Mouse (Mus musculus) adipocyte (in vitro differentiated cells): ENCODE data around the gene H2-Ke6.
A peak's percentile ranks its signal among the peaks of the same experiment; 100 is the strongest.

ENCODE experiments used
- DNase-seq: peaks from one replicate; pipeline ENCODE4 v3.0.0-alpha.2; 2016; ENCODE audit warnings: low spot score

Gene H2-Ke6

DNA sequence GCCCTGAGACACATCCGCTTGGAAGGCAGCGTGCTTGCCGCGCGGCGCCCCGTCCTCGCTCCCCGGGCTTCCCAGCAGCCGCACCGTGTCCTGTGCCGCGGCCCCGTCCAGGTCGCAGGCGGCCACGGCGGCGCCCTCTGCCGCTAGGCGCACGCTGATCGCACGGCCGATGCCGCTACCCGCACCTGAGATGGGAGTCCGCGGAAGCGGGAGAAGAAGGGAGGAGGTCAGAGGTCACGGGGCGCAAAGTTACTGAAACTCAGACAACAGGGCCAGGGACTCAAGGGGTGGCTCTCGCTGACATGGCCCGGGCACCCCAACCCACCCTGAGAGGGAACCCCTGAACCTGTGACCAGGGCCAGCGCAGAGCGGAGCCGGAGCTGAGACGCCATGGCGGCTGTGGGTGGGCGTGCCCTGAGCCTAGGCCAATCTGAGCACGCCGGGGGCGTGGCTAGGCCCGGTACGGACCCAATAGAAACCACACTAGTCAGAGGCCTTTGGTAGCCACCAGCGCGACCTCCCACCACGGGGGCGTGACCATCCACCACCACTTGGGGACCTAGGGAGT is at the start of gene H2-Ke6:
Gene H2-Ke6, minus strand, starts transcription at position 405 of the 568 bp plus-strand sequence.
- DNase-seq, result peak; percentile 91

DNA sequence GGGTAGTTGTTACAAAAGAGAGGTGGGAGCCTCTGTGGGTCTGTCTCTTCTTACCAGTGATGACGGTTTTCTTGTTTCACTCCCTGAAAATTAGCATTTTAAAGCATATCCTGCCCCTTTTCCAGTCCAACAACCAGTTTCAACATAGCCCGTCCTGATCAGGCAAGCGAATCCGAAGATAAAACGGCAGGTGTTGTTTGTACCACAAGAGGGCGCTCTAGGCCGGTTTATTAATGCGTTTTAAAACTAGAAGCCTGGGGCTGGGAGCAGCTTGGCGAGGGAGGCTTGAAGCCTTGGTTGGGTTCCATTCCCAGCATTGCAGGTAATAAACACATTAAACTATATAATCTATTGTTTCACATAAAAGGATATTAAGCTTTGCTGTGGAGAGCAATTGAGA is 49.7 kb upstream of the H2-Ke6 start:
- DNase-seq, result peak; percentile 92

DNA sequence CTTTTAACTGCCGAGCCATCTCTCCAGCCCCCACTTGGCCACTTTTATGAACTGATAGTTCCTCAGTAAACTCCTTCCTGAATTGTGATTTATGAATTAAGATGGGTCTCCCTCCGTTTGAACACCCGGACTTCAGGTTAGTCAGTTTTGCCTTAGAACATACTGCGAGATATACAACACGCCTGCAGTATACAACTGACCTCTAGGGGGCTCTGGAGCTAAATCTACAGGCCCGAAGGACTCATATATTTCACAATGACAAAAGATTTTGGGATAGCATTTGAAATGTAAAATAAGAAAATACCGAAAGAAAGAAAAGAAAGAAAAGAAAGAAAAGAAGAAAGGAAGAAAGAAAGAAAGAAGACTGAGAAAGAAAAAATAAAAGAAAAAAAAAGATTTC is 47.4 kb upstream of the H2-Ke6 start:
- DNase-seq, result peak; percentile 75

DNA sequence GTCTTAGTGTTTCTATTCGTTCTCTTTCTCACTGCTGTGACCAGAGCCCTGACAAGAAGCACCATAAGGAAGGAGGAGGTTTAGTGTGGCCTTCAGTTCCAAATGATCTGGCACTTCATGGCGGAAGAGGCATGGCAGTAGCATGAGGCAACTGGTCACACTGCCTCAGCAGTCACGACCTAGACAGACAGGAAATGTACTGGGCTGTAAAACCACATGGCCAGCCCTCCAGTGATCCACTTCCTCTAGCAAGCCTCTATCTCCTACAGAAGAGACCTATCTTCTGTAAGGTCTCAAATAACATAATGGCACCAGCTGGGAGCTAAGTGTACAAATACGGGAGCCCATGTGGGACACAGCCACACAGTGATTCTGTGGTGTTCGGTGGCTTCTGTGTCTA is 44.2 kb upstream of the H2-Ke6 start:
- DNase-seq, result no peak

GRCm38 (mm10) chr17:34068864-34069263 is 41.0 kb upstream of the H2-Ke6 start:
- no peak for DNase-seq

GRCm38 (mm10) chr17:34057224-34057623 is 29.4 kb upstream of the H2-Ke6 start:
- DNase-seq, result no peak

DNA sequence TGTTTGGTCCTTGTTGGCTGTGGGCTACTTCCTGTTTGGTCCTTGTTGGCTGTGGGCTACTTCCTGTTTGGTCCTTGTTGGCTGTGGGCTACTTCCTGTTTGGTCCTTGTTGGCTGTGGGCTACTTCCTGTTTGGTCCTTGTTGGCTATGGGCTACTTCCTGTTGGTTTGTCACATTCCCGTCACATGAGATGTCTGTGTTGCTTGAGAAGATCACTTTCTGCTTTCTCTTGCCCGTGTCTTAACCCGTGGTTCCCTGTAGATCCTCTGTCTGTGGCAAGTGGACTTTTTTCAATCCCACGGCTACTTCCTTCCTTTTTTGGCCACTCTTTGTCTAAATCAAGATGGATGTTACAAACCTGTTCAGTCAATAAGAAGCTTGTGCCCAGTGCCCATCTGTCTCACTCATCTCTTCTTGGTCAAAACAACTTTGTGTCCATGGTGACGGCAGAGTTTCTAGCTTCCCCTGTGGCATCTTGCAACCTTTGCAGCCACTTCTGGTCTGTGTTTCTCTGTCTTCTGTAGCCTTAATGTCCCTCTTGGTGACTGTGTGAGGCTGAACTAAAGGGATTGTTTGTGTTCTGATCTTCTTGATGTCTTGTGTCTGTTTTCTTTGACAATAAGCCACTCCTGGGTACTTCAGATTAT is 19.7 kb upstream of the H2-Ke6 start:
- no peak for DNase-seq

DNA sequence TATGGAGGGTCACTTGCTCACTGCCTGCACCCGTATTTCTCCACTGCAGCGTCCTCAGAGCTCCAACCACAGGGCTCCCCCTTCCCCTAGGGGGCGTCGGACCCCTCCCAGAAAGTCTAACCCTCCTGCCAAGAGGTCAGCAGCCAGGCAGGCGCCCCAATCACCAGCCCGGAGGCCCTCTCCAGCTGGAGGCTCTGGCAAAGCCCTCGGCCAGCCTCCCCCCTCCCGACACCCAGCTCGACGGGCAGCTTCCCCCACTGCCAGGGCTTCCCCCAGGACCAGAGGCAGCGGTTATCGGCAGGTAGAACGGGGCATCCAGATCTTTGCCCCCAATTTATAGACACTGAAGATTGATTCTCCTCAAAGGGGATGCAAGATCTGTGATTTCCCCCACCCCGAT is 18.1 kb upstream of the H2-Ke6 start:
- DNase-seq, result no peak

DNA sequence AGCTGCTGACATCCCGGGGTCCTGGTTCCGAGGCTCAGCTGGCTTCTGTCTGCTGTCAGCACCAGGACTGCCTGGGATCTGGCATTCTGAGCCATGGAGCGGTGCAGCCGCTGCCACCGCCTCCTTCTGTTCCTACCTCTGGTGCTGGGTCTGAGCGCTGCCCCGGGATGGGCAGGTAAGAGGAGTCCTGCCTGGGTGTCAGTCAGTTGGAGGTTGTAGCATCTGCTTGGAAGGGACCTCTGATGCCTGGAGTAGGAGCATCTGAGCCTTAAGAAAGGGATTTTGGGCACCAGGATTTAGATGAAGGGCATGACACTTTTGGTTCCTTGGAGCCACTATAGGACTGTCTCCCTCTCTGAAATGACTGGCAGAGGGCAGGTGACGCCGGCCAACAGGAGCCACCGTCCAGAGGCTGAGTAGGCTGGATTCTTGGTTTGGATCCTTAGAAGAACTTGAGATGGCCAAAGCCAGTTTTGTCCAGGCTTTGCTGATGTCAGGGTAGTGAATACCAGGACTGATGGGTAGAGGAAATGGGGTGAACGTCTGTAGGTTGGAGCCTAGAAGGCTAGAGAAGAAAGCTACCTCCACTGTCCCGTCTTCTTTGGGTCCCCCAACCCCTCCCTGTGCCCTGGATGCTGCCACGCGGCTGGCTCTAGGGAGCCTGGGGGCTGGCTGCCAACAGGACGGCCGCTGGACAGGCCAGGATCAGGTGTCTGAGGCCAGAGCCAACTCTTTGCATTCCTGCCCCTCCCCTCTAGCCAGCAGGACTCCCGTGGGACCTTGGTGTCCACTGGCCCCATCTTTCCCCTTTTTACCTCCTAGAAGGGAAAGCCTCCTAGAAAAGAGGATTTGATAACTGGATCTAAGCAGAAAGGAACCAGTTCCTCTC is 11.9 kb upstream of the H2-Ke6 start:
- peak; percentile 68 for DNase-seq

DNA sequence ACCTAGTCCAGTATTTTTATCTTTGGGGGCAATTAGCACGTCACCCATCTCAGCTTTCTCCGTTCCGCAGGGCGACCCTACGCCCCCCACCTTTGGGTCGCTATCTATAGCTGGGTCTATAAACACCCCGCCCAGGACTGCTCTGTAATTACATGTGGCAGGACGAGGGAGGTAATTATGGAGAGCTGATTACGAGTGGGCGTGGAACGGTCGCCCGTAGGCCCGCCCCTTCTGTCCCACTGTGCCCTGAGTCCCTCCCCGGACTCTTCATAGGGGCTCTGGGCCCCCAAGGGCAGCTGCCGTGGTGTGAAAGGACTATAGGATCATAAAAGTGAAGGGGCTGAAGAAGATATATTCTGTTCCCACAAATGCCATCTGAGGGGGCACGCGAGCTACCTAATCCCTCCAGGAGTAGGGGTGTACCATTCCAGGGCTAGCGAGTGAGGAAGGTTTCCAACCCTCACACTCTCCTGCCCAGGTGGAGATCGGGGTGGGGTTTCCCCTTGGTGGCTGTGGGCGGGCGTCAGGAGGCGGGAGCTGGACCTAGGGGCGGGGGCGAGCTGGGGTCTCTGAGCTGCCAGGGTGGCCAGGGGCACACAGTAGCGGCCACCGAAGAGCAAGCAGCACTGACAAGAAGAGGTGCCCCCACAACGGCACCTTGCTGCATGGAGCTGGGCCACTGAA is 11.2 kb upstream of the H2-Ke6 start, which contains the start of gene Col11a2:
Gene Col11a2, plus strand, starts transcription at position 560 of the 684 bp plus-strand sequence.
- no peak for DNase-seq

DNA sequence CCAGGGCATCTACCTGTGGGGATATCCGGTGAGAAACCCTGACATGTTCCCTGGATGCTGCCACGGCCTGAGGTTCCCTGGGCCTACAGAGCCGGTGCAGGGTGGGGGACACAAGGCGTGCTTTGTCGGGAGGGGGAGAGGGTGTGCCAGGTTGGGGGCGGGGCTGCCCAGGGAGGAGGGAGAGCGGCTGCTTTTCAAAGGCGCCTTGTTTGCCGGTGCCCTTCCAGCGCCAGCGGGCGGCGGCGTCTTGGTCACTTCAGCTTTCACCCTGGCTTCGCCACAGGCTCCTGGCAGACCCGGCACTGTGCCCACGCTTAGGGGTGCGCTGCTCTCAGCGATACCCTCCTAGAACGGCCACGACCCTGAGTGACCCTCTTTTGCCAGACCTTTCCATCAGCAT is 10.6 kb upstream of the H2-Ke6 start:
- no peak for DNase-seq

GRCm38 (mm10) chr17:34037241-34037640 is 9.4 kb upstream of the H2-Ke6 start:
- DNase-seq, result no peak

- peak; percentile 78 for DNase-seq
Observed at GRCm38 (mm10) chr17:34036647-34037046, 8.8 kb upstream of the H2-Ke6 start.

GRCm38 (mm10) chr17:34035517-34035916 is 7.7 kb upstream of the H2-Ke6 start:
- no peak for DNase-seq

DNA sequence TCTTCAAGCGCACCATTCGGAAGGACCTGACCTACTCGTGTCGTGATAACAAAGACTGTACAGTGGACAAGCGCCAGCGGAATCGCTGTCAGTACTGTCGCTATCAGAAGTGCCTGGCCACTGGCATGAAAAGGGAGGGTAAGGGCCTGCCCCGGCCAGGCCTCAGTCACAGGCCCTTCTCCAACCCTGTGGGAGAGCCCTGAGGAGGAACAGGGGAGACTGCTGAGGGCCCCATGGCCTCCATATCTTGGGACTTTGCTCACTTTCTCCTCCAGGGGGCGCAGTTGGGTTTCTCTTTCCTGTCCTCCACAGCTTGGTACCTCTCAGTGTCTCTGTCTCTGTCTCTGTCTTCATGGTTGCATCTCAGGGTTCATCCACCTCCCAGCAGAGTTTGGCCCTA is 6.2 kb upstream of the H2-Ke6 start:
- DNase-seq, result peak; percentile 85

DNA sequence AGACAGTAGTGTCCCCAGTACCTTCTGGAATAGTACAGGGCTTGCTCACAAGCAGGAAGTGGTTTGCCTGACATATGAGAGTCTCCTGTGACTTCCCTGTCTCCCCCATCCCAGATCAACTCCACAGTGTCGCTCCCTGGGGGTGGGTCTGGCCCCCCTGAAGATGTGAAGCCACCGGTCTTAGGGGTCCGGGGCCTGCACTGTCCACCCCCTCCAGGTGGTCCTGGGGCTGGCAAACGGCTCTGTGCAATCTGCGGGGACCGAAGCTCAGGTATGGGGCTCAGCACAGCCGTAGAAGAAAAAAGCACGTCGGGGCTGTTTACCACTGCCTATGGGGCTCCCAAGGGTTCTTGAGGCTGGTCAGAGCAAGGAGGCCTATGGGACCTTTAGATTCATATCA is 5.6 kb upstream of the H2-Ke6 start:
- no peak for DNase-seq

DNA sequence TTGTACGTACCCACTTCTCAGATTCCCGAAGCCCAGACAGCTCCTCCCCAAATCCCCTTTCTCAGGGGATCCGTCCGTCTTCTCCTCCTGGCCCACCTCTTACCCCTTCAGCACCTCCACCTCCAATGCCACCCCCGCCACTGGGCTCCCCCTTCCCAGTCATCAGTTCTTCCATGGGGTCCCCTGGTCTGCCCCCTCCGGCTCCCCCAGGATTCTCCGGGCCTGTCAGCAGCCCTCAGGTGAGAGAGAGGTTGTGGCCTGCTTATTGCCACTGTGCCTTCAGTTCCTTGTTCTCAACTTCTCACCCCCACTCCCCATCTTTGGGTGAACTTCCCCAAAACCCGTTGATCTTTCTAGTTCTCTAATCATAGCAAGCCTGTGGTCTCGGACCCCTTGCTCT is 4.9 kb upstream of the H2-Ke6 start:
- DNase-seq, result no peak

DNA sequence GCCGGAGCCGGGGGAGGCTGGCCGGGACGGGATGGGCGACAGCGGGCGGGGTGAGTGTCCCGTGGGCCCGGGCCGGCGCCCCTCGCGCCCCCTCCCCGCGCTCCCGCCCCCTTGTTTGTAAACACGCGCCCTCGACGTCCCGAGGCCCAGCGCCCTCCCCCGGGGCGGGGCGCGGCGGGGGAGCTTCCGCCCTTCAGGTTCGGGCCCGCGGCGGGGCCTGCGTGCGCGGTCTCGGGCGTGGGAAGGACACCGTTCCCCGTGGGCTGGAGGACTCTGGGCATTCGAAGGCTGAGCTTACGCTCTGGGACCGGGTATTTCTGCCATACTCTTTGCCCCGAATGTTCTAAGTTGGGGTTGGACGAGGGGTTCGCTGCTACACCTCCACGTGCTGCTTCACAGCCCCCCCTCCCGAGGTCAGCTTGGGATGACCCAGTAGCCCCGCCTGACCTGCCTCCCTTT is 4.3 kb upstream of the H2-Ke6 start:
- DNase-seq, result peak; percentile 73

DNA sequence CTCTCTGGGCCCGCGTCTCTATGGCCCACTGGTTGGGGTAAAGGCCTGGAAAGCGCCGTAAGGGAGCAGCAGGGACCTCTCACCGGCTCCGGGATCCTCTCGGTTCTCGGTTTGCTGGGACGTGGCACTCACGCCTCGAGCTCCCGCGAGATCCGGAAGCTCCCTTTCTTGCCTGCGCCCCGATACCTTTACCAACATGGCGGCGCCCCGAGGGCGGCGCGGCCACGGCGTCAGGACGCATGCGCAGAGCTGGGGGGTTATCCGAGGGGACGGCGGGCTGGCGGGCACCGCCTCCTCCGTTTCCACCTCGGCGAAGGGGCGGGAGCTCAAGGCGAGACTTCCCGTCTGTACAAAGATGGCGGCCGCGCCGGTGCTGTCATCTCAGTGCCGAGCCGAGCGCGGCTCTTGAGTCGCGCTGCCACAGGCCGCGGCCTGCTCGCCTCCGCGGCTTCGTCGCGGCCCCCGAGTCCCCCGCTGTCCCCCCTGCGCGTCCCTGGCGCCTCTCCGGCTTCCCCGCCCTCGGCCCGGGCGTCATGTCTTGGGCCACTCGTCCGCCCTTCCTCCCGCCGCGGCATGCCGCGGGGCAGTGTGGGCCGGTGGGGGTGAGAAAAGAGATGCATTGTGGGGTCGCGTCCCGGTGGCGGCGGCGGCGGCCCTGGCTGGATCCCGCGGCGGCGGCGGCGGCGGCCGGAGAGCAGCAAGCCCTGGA is 3.8 kb upstream of the H2-Ke6 start, which contains the start of the genes Slc39a7 and Rxrb:
Gene Slc39a7, minus strand, starts transcription at position 218 of the 709 bp plus-strand sequence.
Gene Rxrb, plus strand, starts transcription at position 348 of the 709 bp plus-strand sequence.
- DNase-seq, result peak; percentile 99

DNA sequence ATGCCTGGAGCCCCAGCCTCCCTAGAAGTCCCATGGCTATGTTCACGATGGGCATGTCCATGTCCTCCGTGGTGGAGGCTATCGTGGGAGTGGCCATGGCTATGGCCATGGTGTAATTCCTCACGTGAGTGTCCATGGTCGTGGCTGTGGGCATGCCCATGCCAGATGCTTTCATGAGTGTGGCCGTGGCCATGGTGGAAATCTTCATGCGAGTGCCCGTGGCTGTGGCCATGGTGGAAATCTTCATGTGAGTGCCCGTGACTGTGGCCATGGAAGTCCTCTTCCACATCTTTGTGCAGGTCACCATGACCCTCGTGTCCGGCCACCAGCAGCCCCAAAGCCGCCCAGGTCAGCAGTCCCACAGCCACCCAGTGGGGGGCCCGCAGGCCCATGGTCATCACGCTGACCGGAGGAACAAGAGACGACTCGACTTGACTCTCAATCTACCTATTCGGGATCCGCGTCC is 3.0 kb upstream of the H2-Ke6 start:
- peak; percentile 50 for DNase-seq

DNA sequence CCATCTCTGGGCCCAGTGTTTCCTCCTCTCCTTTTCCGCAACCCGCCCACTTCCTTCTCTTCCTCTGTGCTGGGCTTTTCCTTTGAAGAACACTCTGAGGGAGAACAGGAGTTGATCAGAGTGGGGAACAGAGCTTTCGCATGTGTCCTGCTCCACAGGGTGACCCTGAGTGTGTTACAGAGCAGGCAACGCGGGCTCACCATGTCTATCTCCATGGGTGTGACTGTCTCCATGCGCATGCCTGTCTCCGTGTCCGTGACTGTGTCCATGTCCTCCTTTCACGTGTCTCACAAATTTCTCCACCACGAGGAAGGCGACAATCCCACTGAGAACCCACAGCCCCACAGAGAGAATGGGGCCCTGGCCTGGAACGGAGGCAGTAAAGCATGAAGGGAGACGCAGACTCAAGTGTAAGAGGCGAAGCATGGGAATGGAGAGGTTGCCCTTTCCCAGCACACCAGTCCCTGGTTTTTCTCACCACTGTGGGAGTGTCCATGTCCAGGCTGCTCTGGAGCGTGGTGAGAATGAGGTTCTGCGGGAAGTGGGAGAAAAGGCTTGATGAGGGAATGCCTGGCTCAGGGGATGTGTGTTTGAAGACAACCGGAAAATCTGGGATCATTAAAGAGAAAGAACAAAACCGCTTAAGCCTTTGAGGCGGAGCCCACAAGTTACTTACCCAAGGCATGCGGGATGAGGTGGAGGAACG is 2.2 kb upstream of the H2-Ke6 start:
- DNase-seq, result peak; percentile 50
